Mouse (Mus musculus) gastrocnemius, adult 8-10 months (tissue): ENCODE data around the gene Khnyn. TPM values are rescaled to one million over a fixed set of nuclear protein-coding genes. Genes with fewer than 3 reads are reported as not detected.

ENCODE experiments used
- DNase-seq, 2 experiments: peaks; one replicate each; pipeline ENCODE4 v3.0.0; 2022; ENCODE audit warnings: low spot score in 2 of 2
- total RNA-seq, 4 experiments: library from RNA; stranded (reverse); gene quantifications; 2 replicates each; pipeline ENCODE4 v1.2.4; 2022

Gene Khnyn
- total RNA-seq, 4 experiments from 2014 or later: 4.4 to 6.3 (median 4.9) TPM

- peak; percentile 40 to 50 for DNase-seq
Observed at GRCm38 (mm10) chr14:55918240-55919082, 33.7 kb downstream of the Khnyn start.

- no peak for DNase-seq
Observed at GRCm38 (mm10) chr14:55922475-55923232, 37.9 kb downstream of the Khnyn start.

- no peak for DNase-seq
Observed at GRCm38 (mm10) chr14:55926847-55927246, 42.1 kb downstream of the Khnyn start.

- DNase-seq: no peak
Observed at GRCm38 (mm10) chr14:55929263-55929997, 44.7 kb downstream of the Khnyn start.

GRCm38 (mm10) chr14:55933586-55933985 is 48.8 kb downstream of the Khnyn start:
- no peak for DNase-seq

- DNase-seq: no peak
Observed at GRCm38 (mm10) chr14:55940070-55940800, 55.5 kb downstream of the Khnyn start.

GRCm38 (mm10) chr14:55943601-55944000 is 58.9 kb downstream of the Khnyn start:
- DNase-seq: no peak

GRCm38 (mm10) chr14:55944575-55944974 is 59.8 kb downstream of the Khnyn start, which contains the start of gene Cma1:
Gene Cma1, minus strand, starts transcription at chr14:55944675.
- no peak for DNase-seq

GRCm38 (mm10) chr14:55946269-55946969 is 61.7 kb downstream of the Khnyn start:
- no peak for DNase-seq

Other genes starting within 250 kb of the Khnyn start
- gene Ipo4, start 249.0 kb upstream of the Khnyn start, total RNA-seq: 10 to 100 TPM; 80.2 to 99.8 (median 88.9) TPM
- gene Gm49378, start 247.1 kb upstream of the Khnyn start, total RNA-seq: 1 to 10 TPM in 3 of 4 experiments, under 1 TPM in 1; 0.67 to 1.6 (median 1.5) TPM
- gene Tm9sf1, start 241.1 kb upstream of the Khnyn start, total RNA-seq: 10 to 100 TPM; 15.6 to 18.3 (median 17.1) TPM
- gene Tssk4, start 234.8 kb upstream of the Khnyn start, total RNA-seq: under 1 TPM in 2 of 4 experiments, not detected in 2; 0.22 to 0.29 TPM
- 10 to 100 TPM; 18.0 to 23.1 (median 20.7) TPM for gene Mdp1, start 224.4 kb upstream of the Khnyn start, total RNA-seq
- gene Gmpr2, start 213.0 kb upstream of the Khnyn start, total RNA-seq: 1 to 10 TPM; 1.6 to 2.4 (median 1.8) TPM
- gene Nedd8, start 212.8 kb upstream of the Khnyn start, total RNA-seq: 100 to 1,000 TPM; 192 to 208 (median 201) TPM
- 10 to 100 TPM; 13.0 to 17.4 (median 14.6) TPM for gene Tinf2, start 203.1 kb upstream of the Khnyn start, total RNA-seq
- gene Tgm1, start 171.0 kb upstream of the Khnyn start, total RNA-seq: under 1 TPM in 3 of 4 experiments, not detected in 1; 0.09 to 0.12 (median 0.11) TPM
- gene Rabggta, start 162.7 kb upstream of the Khnyn start, total RNA-seq: 10 to 100 TPM in 2 of 4 experiments, 1 to 10 TPM in 2; 9.4 to 13.2 (median 11.0) TPM
- 10 to 100 TPM; 26.4 to 37.6 (median 31.6) TPM for gene Dhrs1, start 139.3 kb upstream of the Khnyn start, total RNA-seq
- 10 to 100 TPM in 2 of 4 experiments, 1 to 10 TPM in 2; 9.4 to 14.8 (median 10.1) TPM for gene Nop9, start 139.3 kb upstream of the Khnyn start, total RNA-seq
- gene Cideb, start 126.5 kb upstream of the Khnyn start, total RNA-seq: not detected
- not detected for gene Ltb4r2, start 123.5 kb upstream of the Khnyn start, total RNA-seq
- under 1 TPM in 1 of 4 experiments, not detected in 3; 0.27 TPM for gene Ltb4r1, start 119.0 kb upstream of the Khnyn start, total RNA-seq
- gene Adcy4, start 100.9 kb upstream of the Khnyn start, total RNA-seq: 1 to 10 TPM; 3.4 to 7.1 (median 3.6) TPM
- 1 to 10 TPM in 3 of 4 experiments, not detected in 1; 1.0 to 1.3 (median 1.3) TPM for gene Ripk3, start 96.1 kb upstream of the Khnyn start, total RNA-seq
- 1 to 10 TPM; 1.9 to 3.3 (median 2.5) TPM for gene Nfatc4, start 61.8 kb upstream of the Khnyn start, total RNA-seq
- 1 to 10 TPM; 1.2 to 3.6 (median 1.9) TPM for gene Nynrin, start 30.9 kb upstream of the Khnyn start, total RNA-seq
- not detected for gene Cbln3, start 555 bp upstream of the Khnyn start, total RNA-seq
- gene Sdr39u1, start 15.3 kb downstream of the Khnyn start, total RNA-seq: 100 to 1,000 TPM; 137 to 151 (median 145) TPM
- 1 to 10 TPM in 3 of 4 experiments, under 1 TPM in 1; 0.99 to 5.3 (median 1.8) TPM for gene Cma1, start 59.7 kb downstream of the Khnyn start, total RNA-seq
- gene Cma2, start 66.0 kb downstream of the Khnyn start, total RNA-seq: not detected
- not detected for gene Mcpt1, start 133.0 kb downstream of the Khnyn start, total RNA-seq
- not detected for gene Mcpt9, start 145.5 kb downstream of the Khnyn start, total RNA-seq
- gene Mcpt2, start 157.1 kb downstream of the Khnyn start, total RNA-seq: not detected
- gene Mcpt4, start 177.4 kb downstream of the Khnyn start, total RNA-seq: 1 to 10 TPM in 3 of 4 experiments, under 1 TPM in 1; 0.53 to 2.6 (median 1.8) TPM
- gene Mcpt8, start 200.3 kb downstream of the Khnyn start, total RNA-seq: not detected
- not detected for gene Ctsg, start 217.6 kb downstream of the Khnyn start, total RNA-seq
- not detected for gene Gzme, start 235.7 kb downstream of the Khnyn start, total RNA-seq
- not detected for gene Gzmd, start 247.7 kb downstream of the Khnyn start, total RNA-seq